Mouse (Mus musculus) kidney, adult 11 months (tissue): ENCODE data around the gene Mapk14.
"Not testable (repeated sequence)": the region's sequence is repeated elsewhere in the genome, so short reads cannot be mapped to it uniquely, and the experiment has no call there.

ENCODE experiments used
- DNase-seq: peaks from one replicate; pipeline ENCODE4 v3.0.0; 2022

Mapk14 gene

GRCm38 (mm10) chr17:28743916-28744315 lies 52.8 kb downstream of the Mapk14 start:
- DNase-seq: no peak

GRCm38 (mm10) chr17:28745773-28746172 lies 54.6 kb downstream of the Mapk14 start:
- DNase-seq: no peak

- DNase-seq: no peak
These were observed 56.9 kb downstream of the Mapk14 start for GRCm38 (mm10) chr17:28748001-28748400.

GRCm38 (mm10) chr17:28750580-28750979 lies 59.5 kb downstream of the Mapk14 start:
- no peak for DNase-seq

- DNase-seq: no peak
These were observed 65.3 kb downstream of the Mapk14 start for GRCm38 (mm10) chr17:28756447-28756846.

- no peak for DNase-seq
These were observed 66.3 kb downstream of the Mapk14 start for GRCm38 (mm10) chr17:28757470-28757869.

GRCm38 (mm10) chr17:28760736-28761312 lies 69.7 kb downstream of the Mapk14 start:
- DNase-seq: no peak

GRCm38 (mm10) chr17:28761871-28762270 lies 70.7 kb downstream of the Mapk14 start:
- peak; percentile 48 for DNase-seq

GRCm38 (mm10) chr17:28766203-28766602 lies 75.1 kb downstream of the Mapk14 start:
- no peak for DNase-seq

- no peak for DNase-seq
These were observed 75.8 kb downstream of the Mapk14 start for GRCm38 (mm10) chr17:28766781-28767515.

- DNase-seq: no peak
These were observed 78.2 kb downstream of the Mapk14 start, which contains the start of gene Mapk13 for GRCm38 (mm10) chr17:28769121-28769874. TSS of gene Mapk13 (plus strand) at chr17:28769297.

- peak; percentile 17 for DNase-seq
These were observed 78.8 kb downstream of the Mapk14 start for GRCm38 (mm10) chr17:28769875-28770421.

GRCm38 (mm10) chr17:28771289-28771688 lies 80.2 kb downstream of the Mapk14 start:
- no peak for DNase-seq

- DNase-seq: not testable (repeated sequence)
These were observed 83.2 kb downstream of the Mapk14 start for GRCm38 (mm10) chr17:28774303-28774702.

- DNase-seq: no peak
These were observed 84.0 kb downstream of the Mapk14 start for GRCm38 (mm10) chr17:28775161-28775560.

- DNase-seq: no peak
These were observed 85.7 kb downstream of the Mapk14 start for GRCm38 (mm10) chr17:28776817-28777216.

- DNase-seq: peak; percentile 19
These were observed 86.3 kb downstream of the Mapk14 start for GRCm38 (mm10) chr17:28777231-28778005.

- DNase-seq: no peak
These were observed 88.6 kb downstream of the Mapk14 start for GRCm38 (mm10) chr17:28779735-28780134.

- DNase-seq: no peak
These were observed 89.7 kb downstream of the Mapk14 start for GRCm38 (mm10) chr17:28780836-28781235.

GRCm38 (mm10) chr17:28781290-28782045 lies 90.3 kb downstream of the Mapk14 start:
- no peak for DNase-seq

- no peak for DNase-seq
These were observed 93.9 kb downstream of the Mapk14 start for GRCm38 (mm10) chr17:28785036-28785435.

- DNase-seq: no peak
These were observed 96.4 kb downstream of the Mapk14 start for GRCm38 (mm10) chr17:28787507-28787906.
